Mouse (Mus musculus): Measurements from ENCODE around the gene Cggbp1.

DNA sequence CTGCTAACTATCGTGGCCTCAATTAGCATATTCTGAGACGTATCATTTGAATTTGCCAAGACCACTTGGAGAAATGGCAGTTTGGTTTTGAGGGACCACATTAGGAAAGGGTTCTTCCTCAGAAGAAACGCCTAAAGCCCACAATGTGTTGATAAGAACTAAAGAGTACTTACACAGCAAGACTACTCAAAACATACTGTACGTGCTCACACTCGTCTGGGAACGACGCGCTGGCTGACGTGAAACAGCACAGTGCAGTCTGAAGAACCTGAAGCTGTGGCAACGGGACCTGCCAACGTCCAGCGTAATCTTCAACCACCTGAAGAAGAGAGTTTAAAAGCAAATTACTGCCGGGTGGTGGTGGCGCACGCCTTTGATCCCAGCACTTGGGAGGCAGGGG, 21.5 kb upstream of the Cggbp1 start:
- TF ChIP-seq CHD2 (IDR thresholded peaks at IDR 0.05; ENCODE audit: low read depth, low read length) (no peak), MAFK (IDR thresholded peaks at IDR 0.05; ENCODE audit: insufficient read depth, low read depth, low read length) (no peak), HCFC1 (IDR thresholded peaks at IDR 0.05; ENCODE audit: borderline replicate concordance, insufficient read depth, low read length) (no peak), ZNF384 (IDR thresholded peaks at IDR 0.05; ENCODE audit: low read depth, low read length) (no peak)
